Mouse (Mus musculus) thymus, adult 18-20 months (tissue): ENCODE data around the gene Adra2a.
A peak's percentile ranks its signal among the peaks of the same experiment; 100 is the strongest.

Experiments
- DNase-seq, 2 experiments: peaks; one replicate each; pipeline ENCODE4 v3.0.0; 2022; ENCODE audit warnings: mixed read lengths in 2 of 2

Adra2a gene

GRCm38 (mm10) chr19:54043851-54044250 lies at the start of gene Adra2a:
TSS of gene Adra2a (plus strand) at chr19:54044151.
- no peak for DNase-seq

- no peak for DNase-seq
Observed at GRCm38 (mm10) chr19:53994276-53994675, 49.7 kb upstream of the Adra2a start.

GRCm38 (mm10) chr19:54010973-54011372 lies 33.0 kb upstream of the Adra2a start:
- DNase-seq: no peak

GRCm38 (mm10) chr19:54014999-54015398 lies 29.0 kb upstream of the Adra2a start:
- DNase-seq: no peak

GRCm38 (mm10) chr19:54015503-54015902 lies 28.4 kb upstream of the Adra2a start:
- no peak for DNase-seq

- DNase-seq: no peak
Observed at GRCm38 (mm10) chr19:54035100-54035499, 8.9 kb upstream of the Adra2a start.

GRCm38 (mm10) chr19:54039441-54039840 lies 4.5 kb upstream of the Adra2a start:
- no peak for DNase-seq

- no peak for DNase-seq
Observed at GRCm38 (mm10) chr19:54040356-54041028, 3.5 kb upstream of the Adra2a start.

GRCm38 (mm10) chr19:54041029-54041367 lies 3.0 kb upstream of the Adra2a start:
- no peak for DNase-seq

GRCm38 (mm10) chr19:54044507-54045371 lies 788 bp downstream of the Adra2a start:
- DNase-seq: peak in 1 of 2 experiments; percentile 12

- no peak for DNase-seq
Observed at GRCm38 (mm10) chr19:54045412-54045811, 1.5 kb downstream of the Adra2a start.

GRCm38 (mm10) chr19:54045931-54046683 lies 2.2 kb downstream of the Adra2a start:
- DNase-seq: no peak

- no peak for DNase-seq
Observed at GRCm38 (mm10) chr19:54046684-54047070, 2.7 kb downstream of the Adra2a start.

GRCm38 (mm10) chr19:54047386-54048050 lies 3.6 kb downstream of the Adra2a start:
- no peak for DNase-seq

GRCm38 (mm10) chr19:54048161-54048885 lies 4.4 kb downstream of the Adra2a start:
- no peak for DNase-seq

- DNase-seq: no peak
Observed at GRCm38 (mm10) chr19:54051651-54052050, 7.7 kb downstream of the Adra2a start.

GRCm38 (mm10) chr19:54055845-54056244 lies 11.9 kb downstream of the Adra2a start:
- no peak for DNase-seq

GRCm38 (mm10) chr19:54068447-54068846 lies 24.5 kb downstream of the Adra2a start:
- no peak for DNase-seq

GRCm38 (mm10) chr19:54070521-54070920 lies 26.6 kb downstream of the Adra2a start:
- no peak for DNase-seq

GRCm38 (mm10) chr19:54072233-54072800 lies 28.4 kb downstream of the Adra2a start:
- no peak for DNase-seq
